Mouse (Mus musculus): ENCODE results near the gene Wwtr1. TPM values are rescaled to one million over a fixed set of nuclear protein-coding genes. Genes with fewer than 3 reads are reported as not detected.

Gene Wwtr1
- polyA plus RNA-seq, 2 experiments: 34.5 to 54.2 TPM

- no peak overlapping the region for H3K4me2 ChIP-seq (replicated peaks; ENCODE audit: low read depth, low read length, severe bottlenecking)
- no peak overlapping the region for H3K4me3 ChIP-seq (replicated peaks; ENCODE audit: low read length)
- DNase-seq (ENCODE audit: low spot score) (no peak), ATAC-seq (ENCODE audit: low FRiP score, low read depth) (no peak)
- no peak for TF ChIP-seq POLR2A (IDR thresholded peaks at IDR 0.05; ENCODE audit: borderline replicate concordance, extremely low read depth, insufficient read depth, insufficient read length)
- H3K9ac ChIP-seq (ENCODE audit: low read depth, low read length, severe bottlenecking): no peak overlapping the region
- no peaks in the 10 kb centered on the region for H3K36me3 ChIP-seq (ENCODE audit: control insufficient read depth, insufficient read depth, low read length)
- no peaks in the 10 kb centered on the region for H3K27me3 ChIP-seq (ENCODE audit: control insufficient read depth, insufficient read depth, low read length)
- WGBS: 73% methylated on average over 7 of the region's 7 CpGs
- peak overlapping the region; percentile 52; the same call in 1 of the 2 replicates for H3K27ac ChIP-seq (replicated peaks; ENCODE audit: low read depth, low read length)
- peaks cover 7% of the 10 kb centered on the region for H3K4me1 ChIP-seq (ENCODE audit: control insufficient read depth, insufficient read depth, low read length)
- no peaks in the 10 kb centered on the region for H3K9me3 ChIP-seq (ENCODE audit: control insufficient read depth, low read length)
These were observed 34.5 kb downstream of the Wwtr1 start for GRCm38 (mm10) chr3:57541205-57541604.

GRCm38 (mm10) chr3:57540474-57540873, 35.2 kb downstream of the Wwtr1 start:
- ATAC-seq (ENCODE audit: low FRiP score, low read depth) (no peak), DNase-seq (ENCODE audit: low spot score) (no peak)
- H3K27me3 ChIP-seq (ENCODE audit: control insufficient read depth, insufficient read depth, low read length): no peaks in the 10 kb centered on the region
- H3K4me2 ChIP-seq (replicated peaks; ENCODE audit: low read depth, low read length, severe bottlenecking): no peak overlapping the region
- TF ChIP-seq POLR2A (IDR thresholded peaks at IDR 0.05; ENCODE audit: borderline replicate concordance, extremely low read depth, insufficient read depth, insufficient read length): no peak
- H3K27ac ChIP-seq (replicated peaks; ENCODE audit: low read depth, low read length): no peak overlapping the region
- H3K4me3 ChIP-seq (replicated peaks; ENCODE audit: low read length): no peak overlapping the region
- no peaks in the 10 kb centered on the region for H3K36me3 ChIP-seq (ENCODE audit: control insufficient read depth, insufficient read depth, low read length)
- WGBS: 56% methylated on average over 2 of the region's 2 CpGs
- H3K9ac ChIP-seq (ENCODE audit: low read depth, low read length, severe bottlenecking): no peak overlapping the region
- peaks cover 14% of the 10 kb centered on the region for H3K4me1 ChIP-seq (ENCODE audit: control insufficient read depth, insufficient read depth, low read length)
- H3K9me3 ChIP-seq (ENCODE audit: control insufficient read depth, low read length): no peaks in the 10 kb centered on the region

- H3K4me2 ChIP-seq (replicated peaks; ENCODE audit: low read depth, low read length, severe bottlenecking): no peak overlapping the region
- peak; percentile 33 for DNase-seq (ENCODE audit: low spot score)
- H3K36me3 ChIP-seq (ENCODE audit: control insufficient read depth, insufficient read depth, low read length): no peaks in the 10 kb centered on the region
- peaks cover 28% of the 10 kb centered on the region for H3K4me1 ChIP-seq (ENCODE audit: control insufficient read depth, insufficient read depth, low read length)
- peak; percentile 72 for ATAC-seq (ENCODE audit: low FRiP score, low read depth)
- 37% methylated on average over 13 of the region's 13 CpGs for WGBS
- H3K4me3 ChIP-seq (replicated peaks; ENCODE audit: low read length): no peak overlapping the region
- TF ChIP-seq POLR2A (IDR thresholded peaks at IDR 0.05; ENCODE audit: borderline replicate concordance, extremely low read depth, insufficient read depth, insufficient read length): no peak
- no peaks in the 10 kb centered on the region for H3K9me3 ChIP-seq (ENCODE audit: control insufficient read depth, low read length)
- no peaks in the 10 kb centered on the region for H3K27me3 ChIP-seq (ENCODE audit: control insufficient read depth, insufficient read depth, low read length)
- H3K27ac ChIP-seq (replicated peaks; ENCODE audit: low read depth, low read length): peak overlapping the region; percentile 10
- H3K9ac ChIP-seq (ENCODE audit: low read depth, low read length, severe bottlenecking): no peak overlapping the region
These were observed 40.1 kb downstream of the Wwtr1 start for GRCm38 (mm10) chr3:57535483-57536185.

GRCm38 (mm10) chr3:57534450-57534849, 41.3 kb downstream of the Wwtr1 start:
- Histone ChIP-seq H3K9ac (ENCODE audit: low read depth, low read length, severe bottlenecking) (no peak overlapping the region), H3K36me3 (ENCODE audit: control insufficient read depth, insufficient read depth, low read length) (no peaks in the 10 kb centered on the region), H3K4me2 (replicated peaks; ENCODE audit: low read depth, low read length, severe bottlenecking) (no peak overlapping the region), H3K9me3 (ENCODE audit: control insufficient read depth, low read length) (no peaks in the 10 kb centered on the region), H3K4me3 (replicated peaks; ENCODE audit: low read length) (no peak overlapping the region), H3K27me3 (ENCODE audit: control insufficient read depth, insufficient read depth, low read length) (no peaks in the 10 kb centered on the region), H3K4me1 (ENCODE audit: control insufficient read depth, insufficient read depth, low read length) (peaks cover 28% of the 10 kb centered on the region), H3K27ac (replicated peaks; ENCODE audit: low read depth, low read length) (peak overlapping the region; percentile 22; the same call in 1 of the 2 replicates)
- WGBS: 43% methylated on average over 6 of the region's 6 CpGs
- DNase-seq (ENCODE audit: low spot score) (peak; percentile 42), ATAC-seq (ENCODE audit: low FRiP score, low read depth) (0 out of 2 replicates have a peak, but pooled peaks have one; percentile 21)
- no peak for TF ChIP-seq POLR2A (IDR thresholded peaks at IDR 0.05; ENCODE audit: borderline replicate concordance, extremely low read depth, insufficient read depth, insufficient read length)

- Histone ChIP-seq H3K4me3 (replicated peaks; ENCODE audit: low read length) (no peak overlapping the region), H3K9ac (ENCODE audit: low read depth, low read length, severe bottlenecking) (no peak overlapping the region), H3K27ac (replicated peaks; ENCODE audit: low read depth, low read length) (peak overlapping the region; percentile 22; the same call in 1 of the 2 replicates)
These were observed 41.8 kb downstream of the Wwtr1 start for GRCm38 (mm10) chr3:57533876-57534275.

More at GRCm38 (mm10) chr3:57533876-57534275, 41.8 kb downstream of the Wwtr1 start:
- WGBS: 87% methylated on average over 9 of the region's 9 CpGs
- ATAC-seq (ENCODE audit: low FRiP score, low read depth) (no peak), DNase-seq (ENCODE audit: low spot score) (no peak)
- no peaks in the 10 kb centered on the region; the same call in 1 of the 2 replicates for H3K36me3 ChIP-seq (ENCODE audit: control insufficient read depth, insufficient read depth, low read length)
- no peak for TF ChIP-seq POLR2A (IDR thresholded peaks at IDR 0.05; ENCODE audit: borderline replicate concordance, extremely low read depth, insufficient read depth, insufficient read length)
- H3K4me2 ChIP-seq (replicated peaks; ENCODE audit: low read depth, low read length, severe bottlenecking): no peak overlapping the region
- H3K9me3 ChIP-seq (ENCODE audit: control insufficient read depth, low read length): no peaks in the 10 kb centered on the region
- H3K4me1 ChIP-seq (ENCODE audit: control insufficient read depth, insufficient read depth, low read length): peaks cover 28% of the 10 kb centered on the region
- no peaks in the 10 kb centered on the region for H3K27me3 ChIP-seq (ENCODE audit: control insufficient read depth, insufficient read depth, low read length)
